Mouse (Mus musculus): ENCODE results near the gene Olfr18.
"Not testable (repeated sequence)": the region's sequence is repeated elsewhere in the genome, so short reads cannot be mapped to it uniquely, and the experiment has no call there.

The Olfr18 gene

GRCm38 (mm10) chr9:20335994-20336393 lies at the start of gene Olfr18:
Gene Olfr18, minus strand, starts transcription at chr9:20336094.
- no peak for DNase-seq (ENCODE audit: low read depth, low spot score)

- DNase-seq (ENCODE audit: low read depth, low spot score), result no peak
Observed at GRCm38 (mm10) chr9:20385343-20385703, 49.4 kb upstream of the Olfr18 start.

GRCm38 (mm10) chr9:20384532-20385342 lies 48.8 kb upstream of the Olfr18 start, which contains the start of gene Zfp560:
Gene Zfp560, minus strand, starts transcription at chr9:20385177.
- DNase-seq (ENCODE audit: low read depth, low spot score), result peak; percentile 91

- no peak for DNase-seq (ENCODE audit: low read depth, low spot score)
Observed at GRCm38 (mm10) chr9:20383659-20384058, 47.8 kb upstream of the Olfr18 start.

GRCm38 (mm10) chr9:20374712-20375111 lies 38.8 kb upstream of the Olfr18 start:
- DNase-seq (ENCODE audit: low read depth, low spot score), result no peak

- DNase-seq (ENCODE audit: low read depth, low spot score), result no peak
Observed at GRCm38 (mm10) chr9:20367311-20367710, 31.4 kb upstream of the Olfr18 start.

- no peak for DNase-seq (ENCODE audit: low read depth, low spot score)
Observed at GRCm38 (mm10) chr9:20348501-20348900, 12.6 kb upstream of the Olfr18 start.

- DNase-seq (ENCODE audit: low read depth, low spot score), result no peak
Observed at GRCm38 (mm10) chr9:20298232-20298631, 37.7 kb downstream of the Olfr18 start, which contains the start of gene Olfr873. Gene Olfr873, plus strand, starts transcription at chr9:20298532.

- not testable (repeated sequence) for DNase-seq (ENCODE audit: low read depth, low spot score)
Observed at GRCm38 (mm10) chr9:20295562-20295961, 40.3 kb downstream of the Olfr18 start.

- DNase-seq (ENCODE audit: low read depth, low spot score), result no peak
Observed at GRCm38 (mm10) chr9:20282051-20282450, 53.8 kb downstream of the Olfr18 start, which contains the start of gene Olfr39. Gene Olfr39, plus strand, starts transcription at chr9:20282351.

Measured in retina, postnatal 7 days (tissue).